Mouse (Mus musculus) mammary gland, adult 2 months (tissue): ENCODE measurements around the gene Fpgt. TPM values are rescaled to one million over a fixed set of nuclear protein-coding genes. Genes with fewer than 3 reads are reported as not detected.

Source experiments
- polyA plus RNA-seq: library from polyadenylated mRNA; depleted of rRNA; stranded (reverse); fragments of >200 nt; gene quantifications from 2 replicates; pipeline ENCODE4 v1.2.3, GENCODE M21; 2012; ENCODE audit warnings: low replicate concordance; rRNA removed

The Fpgt gene
- 7.9 and 26.4 TPM in 2 replicates for polyA plus RNA-seq

DNA sequence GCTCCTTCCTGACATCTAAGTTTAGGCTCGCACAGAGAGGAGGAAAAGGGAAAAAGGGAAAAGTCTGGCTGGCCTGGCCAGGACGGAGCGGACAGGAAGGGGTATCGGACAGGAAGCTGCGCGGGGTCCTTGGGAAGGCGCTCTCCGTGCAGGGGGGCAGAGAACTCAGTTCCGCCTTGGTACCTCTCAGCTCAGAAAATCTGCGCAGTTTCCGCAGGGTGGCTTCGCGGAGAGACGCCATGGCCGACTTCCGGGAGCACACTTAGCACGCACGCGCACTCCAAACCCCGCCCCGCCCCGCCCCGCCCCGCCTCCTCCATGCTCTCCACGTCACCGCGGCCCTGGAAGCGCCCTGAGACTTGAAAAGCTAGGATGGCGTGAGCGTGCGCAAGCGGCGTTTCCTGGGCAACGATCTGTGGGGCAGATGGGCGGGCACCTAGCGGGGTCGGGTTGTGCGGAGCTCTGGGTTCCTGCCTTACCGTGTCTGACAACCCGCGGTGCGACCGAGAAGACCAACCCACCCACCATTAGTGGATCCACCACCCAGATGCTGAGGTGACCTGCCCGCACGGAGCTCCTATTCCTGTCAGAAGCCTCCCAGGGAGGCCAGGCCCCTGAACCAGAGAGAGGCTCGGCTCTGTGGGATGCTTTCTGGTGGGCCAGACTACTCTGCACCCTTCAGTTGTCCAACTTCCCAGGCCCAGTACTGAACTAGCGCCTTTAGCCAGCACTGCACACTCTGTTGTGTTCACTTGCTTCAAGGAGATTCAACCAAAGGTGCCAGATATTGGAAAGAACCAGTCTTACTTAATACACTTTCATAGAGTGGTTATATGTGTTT lies at the start of gene Fpgt, which contains the start of gene Lrriq3:
TSS of gene Fpgt (minus strand) at position 288 of the 841 bp plus-strand sequence.
TSS of gene Lrriq3 (plus strand) at position 319 of the 841 bp plus-strand sequence.

DNA sequence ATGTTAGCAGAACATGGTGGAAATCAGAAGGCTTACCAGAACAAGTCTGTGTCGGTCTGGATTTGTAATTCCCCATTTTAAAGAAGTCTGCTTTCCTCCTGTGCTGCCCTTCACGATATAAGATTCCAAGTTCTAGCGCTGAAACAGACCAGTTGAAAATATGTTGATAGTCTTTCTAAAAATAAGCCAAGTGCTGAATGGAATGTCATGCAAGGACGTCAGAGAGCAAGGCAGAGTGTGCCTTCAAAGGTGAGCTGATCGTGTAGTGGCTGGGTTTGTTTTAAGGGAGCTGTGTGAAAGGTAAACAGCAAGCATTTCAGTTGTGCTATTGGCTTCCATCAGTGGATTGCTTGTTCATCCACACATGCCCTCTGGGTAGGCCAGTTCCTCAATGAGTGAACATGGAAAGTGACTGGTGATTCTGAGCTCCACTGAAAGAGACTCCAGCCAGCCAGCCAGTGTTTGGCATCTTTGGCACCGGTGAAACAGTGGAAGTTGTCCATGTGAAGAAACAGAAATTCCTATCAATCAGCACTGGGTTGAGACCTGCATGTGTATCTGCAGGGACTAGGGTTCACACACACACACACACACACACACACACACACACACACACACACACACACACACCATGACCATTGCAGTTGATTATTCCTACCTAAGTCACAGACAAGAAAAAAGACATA lies 37.8 kb downstream of the Fpgt start, which contains the start of gene Tnni3k:
TSS of gene Tnni3k (minus strand) at position 177 of the 686 bp plus-strand sequence.

Other genes with a start within 250 kb of the Fpgt start
- 0.22 TPM in 1 of 2 replicates, not detected in the other for gene Tnni3k, start 38.0 kb downstream of the Fpgt start, polyA plus RNA-seq
- 0.29 and 0.55 TPM in 2 replicates for gene Lrriq3, start within 50 bp of the Fpgt start, polyA plus RNA-seq